ENCODE assay signal across 18 mouse cellular contexts in the genomic region with DNA sequence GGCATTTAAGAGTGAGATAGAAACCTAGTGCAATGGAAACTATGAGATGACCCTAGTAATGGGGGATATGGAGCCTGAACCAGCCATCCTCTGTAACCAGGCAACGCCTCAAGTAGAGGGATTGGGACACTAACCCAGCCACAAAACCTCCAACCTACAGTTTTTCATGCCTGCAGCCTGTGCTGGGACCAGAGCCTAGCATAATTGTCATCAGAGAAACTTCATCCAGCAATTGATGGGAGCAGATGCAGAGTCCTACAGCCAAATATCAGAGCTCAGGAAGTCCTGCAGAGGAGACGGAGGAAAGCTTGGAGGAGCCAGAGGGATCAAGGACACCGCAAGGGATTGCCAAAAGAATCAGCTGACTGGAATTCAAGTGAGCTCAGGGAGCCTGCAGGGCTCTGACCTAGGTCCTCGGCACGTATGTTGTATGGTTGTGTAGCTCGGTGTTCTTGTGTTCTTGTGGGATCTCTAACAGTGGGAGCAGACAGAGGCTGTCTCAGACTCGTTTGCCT.
DNase-seq lines count a peak whose midpoint lies in the region.
"Had no signal": no experiment of that assay in that cellular context is flagged by ENCODE, and none has a peak within 500 bp of the region (broad histone marks: within the 10 kb centered on the region; RNA-seq: fewer than 3 reads in every experiment).

No protein-coding gene starts in this region.

- peak; percentile 30 for DNase-seq in gastrocnemius, adult 18-20 months (ENCODE audit: low spot score)
- DNase-seq in gastrocnemius, postnatal 36 days = no peak
- DNase-seq in heart, adult 18-20 months = peak; percentile 28 to 59
- DNase-seq in heart, embryonic 10.5 days (ENCODE audit: low spot score) = no peak
- DNase-seq in adrenal gland, postnatal 14 days = peak; percentile 27
- DNase-seq in adrenal gland, postnatal 36 days = peak; percentile 28 to 48
- no peak for DNase-seq in frontal cortex, postnatal 14 days (ENCODE audit: low spot score in 2 of 2)
- DNase-seq: cerebellum, adult 18-20 months; cerebellum, adult 9-11 months; cerebellum, postnatal 36 days; kidney, adult 18-20 months; kidney, postnatal 10 days had no signal

- no peak overlapping the region for H3K4me3 ChIP-seq in heart, embryonic 10.5 days
- H3K4me3 ChIP-seq: embryonic facial prominence, embryonic 13.5 days; forebrain, embryonic 12.5 days; heart, embryonic 13.5 days; hindbrain, embryonic 10.5 days; intestine, embryonic 15.5 days had no signal

- WGBS in heart, embryonic 10.5 days = 80% methylated on average over 7 of the region's 7 CpGs

- no peak overlapping the region for H3K27ac ChIP-seq in heart, embryonic 10.5 days
- H3K27ac ChIP-seq: embryonic facial prominence, embryonic 13.5 days; forebrain, embryonic 12.5 days; heart, embryonic 13.5 days; hindbrain, embryonic 10.5 days; hindbrain, embryonic 14.5 days; intestine, embryonic 15.5 days had no signal

- H3K4me1 ChIP-seq in heart, embryonic 10.5 days = no peaks in the 10 kb centered on the region
- H3K4me1 ChIP-seq: embryonic facial prominence, embryonic 13.5 days; forebrain, embryonic 12.5 days; heart, embryonic 13.5 days; hindbrain, embryonic 10.5 days; intestine, embryonic 15.5 days had no signal

- H3K36me3 ChIP-seq in heart, embryonic 10.5 days = no peaks in the 10 kb centered on the region
- H3K36me3 ChIP-seq: embryonic facial prominence, embryonic 13.5 days; forebrain, embryonic 12.5 days; heart, embryonic 13.5 days; hindbrain, embryonic 10.5 days; intestine, embryonic 15.5 days had no signal

- no peaks in the 10 kb centered on the region for H3K27me3 ChIP-seq in heart, embryonic 10.5 days (ENCODE audit: insufficient read depth, poor library complexity, severe bottlenecking)
- H3K27me3 ChIP-seq: embryonic facial prominence, embryonic 13.5 days; forebrain, embryonic 12.5 days; heart, embryonic 13.5 days; intestine, embryonic 15.5 days had no signal

- intact Hi-C loops in gastrocnemius, postnatal 36 days (cut with DNase I) = no loop called here

- H3K9me3 ChIP-seq in heart, embryonic 10.5 days = no peaks in the 10 kb centered on the region
- H3K9me3 ChIP-seq: embryonic facial prominence, embryonic 13.5 days; forebrain, embryonic 12.5 days; heart, embryonic 13.5 days; hindbrain, embryonic 10.5 days; intestine, embryonic 15.5 days had no signal

Comparison
In these comparisons a context has a peak if more than half of its experiments do, and no peak if none do; other contexts are left out.
1. DNase-seq: peak in gastrocnemius, adult 18-20 months (single experiment), heart, adult 18-20 months (2 of 2), adrenal gland, postnatal 14 days (single experiment) and adrenal gland, postnatal 36 days (2 of 2); none in gastrocnemius, postnatal 36 days (0 of 2), heart, embryonic 10.5 days (single experiment) and frontal cortex, postnatal 14 days (0 of 2).